Mouse (Mus musculus) hematopoietic stem cell, adult 5-6 weeks (primary cell): ENCODE results near the gene Shisa8. TPM values are rescaled to one million over a fixed set of nuclear protein-coding genes. Genes with fewer than 3 reads are reported as not detected.

Experiments
- ATAC-seq, 2 experiments: fragments of 125-278 bp in 1 of 2; replicated peaks in 1 of 2; 2 replicates each; pipeline ENCODE4 v1.8.0; 2016 to 2017; ENCODE audit warnings: inconsistent platforms in 2 of 2, mild to moderate bottlenecking in 2 of 2, moderate number of reproducible peaks in 2 of 2, low read depth in 1 of 2, moderate TSS enrichment in 1 of 2; ENCODE audit not compliant: low FRiP score in 2 of 2, poor library complexity in 2 of 2, severe bottlenecking in 2 of 2, insufficient read depth in 1 of 2, low TSS enrichment in 1 of 2
- total RNA-seq: library from RNA; stranded (forward); fragments of 172-1452, 232-1000 nt; gene quantifications from 2 replicates; pipeline ENCODE4 v1.2.3, GENCODE M21; 2017

The Shisa8 gene
- total RNA-seq, 1 experiment from 2014 or later, result 9.3 TPM

DNA sequence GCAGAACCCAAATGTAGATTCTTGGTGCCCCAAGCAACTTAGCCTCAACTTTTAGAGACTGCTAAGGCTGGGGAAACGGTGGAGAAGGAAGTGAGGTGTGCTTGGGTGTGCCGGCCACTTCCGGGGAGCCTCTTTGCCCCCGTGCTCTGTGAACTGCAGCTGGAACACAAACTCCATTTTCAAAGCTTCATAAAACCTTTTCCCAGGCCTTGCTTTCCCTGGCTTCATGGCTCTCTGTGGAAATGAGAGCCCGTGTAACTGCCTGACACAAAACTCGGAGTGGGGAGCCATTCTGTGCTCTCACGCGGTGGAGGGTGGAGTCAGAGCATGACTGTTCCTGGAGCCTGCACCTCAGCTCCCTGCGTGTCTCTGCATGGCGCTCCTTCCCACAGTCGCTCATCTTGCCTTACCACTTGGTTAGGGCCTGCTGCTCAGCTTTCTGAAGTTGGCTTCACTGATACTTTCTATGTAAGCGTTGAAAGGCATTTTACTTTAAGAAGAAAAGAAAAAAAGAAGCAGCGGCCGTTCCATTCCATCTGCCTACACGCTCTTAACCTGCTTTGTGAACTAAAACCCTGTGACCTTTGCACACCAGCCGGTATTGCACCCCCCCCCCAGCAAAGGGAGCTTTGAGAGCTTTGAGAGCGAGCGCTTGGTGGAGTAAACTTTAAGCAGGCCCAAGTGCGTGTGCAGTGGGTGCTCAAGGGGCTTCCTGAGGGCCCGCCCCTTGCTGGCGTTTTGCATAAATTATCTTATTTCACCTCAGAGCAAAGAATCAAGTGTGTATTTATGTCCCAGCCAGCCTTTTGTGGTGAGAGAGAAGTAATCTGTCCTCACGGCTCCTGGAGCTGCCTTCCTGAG lies 46.1 kb downstream of the Shisa8 start:
- 0 out of 4 replicates have a peak, but pooled peaks of 1 of the 2 experiments have one; percentile 16 for ATAC-seq

DNA sequence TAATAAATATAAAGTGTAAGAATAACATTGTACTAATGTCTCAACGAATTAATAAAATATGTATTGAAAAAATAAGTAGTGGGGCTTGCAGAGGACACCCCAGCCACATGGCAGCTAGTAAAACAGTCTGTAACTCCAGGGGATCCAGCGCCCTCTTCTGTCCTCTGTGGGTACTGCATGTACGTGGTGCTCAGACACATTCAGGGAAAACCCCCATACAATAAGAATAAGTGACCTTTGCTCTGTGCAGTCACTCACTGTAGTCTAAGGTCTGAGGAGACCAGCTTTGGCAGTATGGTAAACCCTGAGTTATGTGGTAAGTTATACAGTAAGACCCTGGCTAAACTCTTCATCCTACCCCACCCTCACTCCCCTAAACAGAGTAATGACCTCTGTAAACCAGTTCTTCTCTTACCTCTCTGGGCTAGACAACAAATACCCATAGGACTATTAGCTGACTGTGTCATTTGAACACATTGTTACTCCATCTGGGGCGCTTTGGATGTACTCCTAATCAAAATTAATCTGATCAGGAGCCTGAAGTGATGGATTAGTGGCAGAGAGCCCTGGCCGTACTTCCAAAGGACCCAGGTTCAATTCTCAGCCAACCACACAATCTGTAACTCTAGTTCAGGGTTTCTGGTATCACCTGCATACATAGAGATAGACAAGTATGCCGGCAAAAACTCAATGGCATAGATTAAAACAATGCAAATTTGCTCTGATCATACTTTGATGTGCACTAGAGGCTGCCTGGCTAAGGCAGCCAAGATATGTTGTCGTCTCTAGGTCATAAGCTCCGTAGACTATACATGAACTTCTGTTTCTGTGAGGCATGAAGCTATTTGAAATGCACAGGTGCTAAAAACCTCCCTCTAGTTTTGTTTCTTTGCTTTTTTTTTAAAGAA lies 47.0 kb downstream of the Shisa8 start:
- ATAC-seq, result peak; percentile 38 to 56; a peak in 1 of 4 replicates

DNA sequence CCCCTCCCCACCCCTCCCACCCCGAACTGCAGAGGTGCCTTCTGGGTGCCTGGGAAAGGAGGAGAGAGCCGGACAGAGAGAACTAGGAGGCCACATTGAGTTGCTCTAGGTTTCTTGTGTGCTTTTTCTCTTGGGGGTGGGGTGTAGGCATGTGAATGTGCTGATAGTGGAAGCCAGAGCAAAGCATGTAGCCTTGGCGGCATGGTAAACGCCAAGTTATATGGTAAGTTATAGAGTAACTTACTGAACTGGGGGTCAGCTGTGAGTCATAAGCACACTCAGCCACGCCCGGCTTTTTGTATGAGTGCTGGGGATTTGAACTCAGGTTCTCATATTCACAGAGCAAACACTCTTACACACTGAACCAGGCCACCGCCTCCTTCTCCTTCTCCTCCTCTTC lies 48.1 kb downstream of the Shisa8 start:
- ATAC-seq, result no peak

DNA sequence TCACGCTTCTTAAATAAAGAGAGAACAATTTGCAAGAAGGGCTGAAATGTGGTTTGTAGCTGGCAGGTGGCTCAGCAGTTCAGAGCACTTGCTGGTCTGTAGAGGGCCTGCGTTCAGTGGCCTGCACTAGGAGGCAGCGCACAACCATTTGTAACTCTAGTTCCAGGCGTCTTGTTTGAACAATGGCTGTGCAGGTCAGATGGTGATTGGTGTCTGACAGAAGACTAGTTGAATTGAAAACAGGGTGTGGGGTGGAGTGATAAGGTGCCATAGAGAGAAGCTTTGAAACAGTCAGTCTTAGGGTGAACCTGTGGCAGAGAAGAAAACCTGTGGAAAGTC lies 48.6 kb downstream of the Shisa8 start:
- ATAC-seq, result no peak

DNA sequence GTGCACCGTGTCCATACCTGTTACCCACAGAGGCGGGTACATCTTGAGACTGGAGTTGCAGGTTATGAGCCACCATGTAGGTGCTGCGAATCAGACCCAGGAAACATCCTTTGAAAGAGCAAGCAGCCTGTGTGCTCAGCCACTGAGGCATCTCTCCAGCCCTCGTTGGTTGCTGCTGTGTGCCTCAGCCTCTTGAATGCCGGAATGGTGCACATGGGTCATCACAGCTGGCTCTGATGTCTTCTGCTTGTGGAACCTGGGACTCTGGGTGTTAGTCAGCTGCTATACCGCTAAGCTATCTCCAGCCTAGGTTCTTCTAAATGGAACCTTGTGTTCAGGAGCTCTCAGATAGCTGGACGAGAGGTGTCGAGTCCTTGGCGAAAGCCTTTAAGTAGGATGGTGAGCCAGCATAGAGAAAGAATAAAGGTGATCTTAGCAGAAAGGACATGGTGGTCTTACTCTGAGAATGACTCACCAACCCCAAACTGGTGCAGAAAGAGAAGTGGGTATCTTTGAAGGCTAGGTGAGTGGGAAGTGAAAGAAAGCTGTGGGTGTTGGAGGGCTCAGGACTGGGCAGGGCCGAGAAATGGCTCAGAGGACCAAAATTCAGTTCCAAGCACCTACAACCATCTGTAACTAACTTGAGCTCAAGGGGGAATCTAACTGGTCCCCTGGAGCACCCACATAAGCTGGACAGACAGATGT lies 49.1 kb downstream of the Shisa8 start:
- peak in 1 of 2 experiments; percentile 25; a peak in 1 of 4 replicates for ATAC-seq

DNA sequence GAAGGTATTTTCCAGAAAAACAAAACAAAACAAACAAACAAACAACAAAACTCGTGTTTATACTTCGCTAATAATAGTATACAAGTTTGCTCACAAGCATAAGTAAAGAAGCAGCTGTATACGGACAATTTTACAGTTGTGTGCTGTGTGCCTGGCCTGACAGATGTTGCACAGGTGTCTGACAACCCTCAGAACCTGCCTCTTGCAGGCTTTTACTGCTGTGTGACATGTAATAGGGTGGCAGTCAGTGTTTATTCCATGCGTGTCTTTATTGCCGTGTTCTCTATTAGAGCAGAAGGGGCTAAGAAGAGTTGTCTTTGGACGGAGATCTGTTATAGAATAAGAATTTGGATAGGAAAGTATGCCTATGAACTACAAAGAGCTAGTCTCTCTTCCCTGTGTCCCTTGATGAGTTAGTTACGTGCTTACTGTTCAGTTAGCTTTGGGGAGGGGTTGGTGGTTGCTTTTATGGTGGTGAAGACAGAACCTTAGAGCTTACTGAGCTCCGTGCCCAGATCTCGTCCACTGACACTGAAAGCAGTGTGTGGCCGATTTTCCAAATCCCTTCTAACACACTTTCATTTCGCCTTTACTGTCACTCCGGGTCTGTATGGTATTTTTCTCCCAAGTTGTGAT lies 50.5 kb downstream of the Shisa8 start:
- no peak for ATAC-seq

DNA sequence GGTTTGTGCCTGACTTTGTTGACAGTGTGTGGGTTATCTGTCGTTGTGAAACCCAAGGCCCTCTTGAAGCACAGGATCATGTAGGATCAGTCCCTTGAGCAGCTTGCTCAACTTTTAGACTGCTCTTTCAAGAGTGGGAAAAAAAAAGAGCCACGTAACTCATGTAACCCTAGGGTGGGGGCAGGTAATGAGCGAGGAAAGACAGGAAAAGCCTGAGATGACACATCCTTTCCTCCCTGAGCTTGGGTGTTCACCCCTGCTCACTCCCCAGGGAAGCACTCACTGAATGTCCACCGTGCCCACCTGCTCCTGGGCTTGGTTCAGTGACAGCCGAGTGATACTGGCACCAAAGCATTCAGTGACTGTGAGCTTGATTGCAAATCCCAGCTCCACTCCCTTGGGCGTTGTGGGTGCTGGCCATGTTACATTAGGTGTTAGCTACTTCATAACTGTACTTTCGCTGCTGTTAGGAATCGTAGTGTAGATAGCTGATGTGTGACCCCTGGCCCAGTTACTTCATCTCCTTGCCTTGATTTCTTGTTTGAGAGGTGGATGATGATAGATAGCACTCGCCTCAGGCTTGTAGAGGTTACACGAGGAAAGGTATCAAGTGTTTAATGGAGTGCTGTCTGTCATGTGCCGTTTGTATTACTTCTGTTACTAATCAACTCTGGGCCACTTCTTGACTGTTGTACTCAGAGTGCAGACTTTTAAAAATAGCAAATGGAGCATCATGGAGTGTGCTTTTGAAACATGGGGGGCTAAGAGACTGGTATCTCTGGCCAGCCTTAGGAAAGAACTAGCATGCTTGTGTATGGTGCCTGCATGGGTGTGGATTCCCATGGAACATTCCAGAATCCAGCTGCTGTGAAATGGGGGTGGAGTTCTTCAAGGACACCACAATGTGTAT lies 51.6 kb downstream of the Shisa8 start:
- no peak for ATAC-seq

DNA sequence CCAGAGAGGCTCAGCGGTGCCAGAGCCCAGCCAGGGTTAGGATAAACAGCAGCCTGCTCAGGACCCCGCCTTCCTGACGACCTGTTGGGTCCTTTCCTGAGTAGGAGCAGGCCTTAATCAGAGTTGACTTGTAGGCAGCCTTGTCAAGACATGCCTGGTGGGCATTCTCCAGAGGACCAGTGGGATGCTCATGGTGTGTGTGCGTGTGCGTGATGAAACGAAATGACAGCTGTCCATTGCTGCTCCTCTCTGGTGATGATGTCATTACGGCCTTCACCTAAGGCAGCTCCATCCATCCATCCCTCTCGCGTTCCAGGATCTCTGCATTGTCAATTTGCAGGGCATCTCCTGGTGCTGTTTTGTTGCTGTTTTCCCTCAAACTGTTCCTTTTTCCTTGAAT lies 53.1 kb downstream of the Shisa8 start:
- ATAC-seq, result no peak

DNA sequence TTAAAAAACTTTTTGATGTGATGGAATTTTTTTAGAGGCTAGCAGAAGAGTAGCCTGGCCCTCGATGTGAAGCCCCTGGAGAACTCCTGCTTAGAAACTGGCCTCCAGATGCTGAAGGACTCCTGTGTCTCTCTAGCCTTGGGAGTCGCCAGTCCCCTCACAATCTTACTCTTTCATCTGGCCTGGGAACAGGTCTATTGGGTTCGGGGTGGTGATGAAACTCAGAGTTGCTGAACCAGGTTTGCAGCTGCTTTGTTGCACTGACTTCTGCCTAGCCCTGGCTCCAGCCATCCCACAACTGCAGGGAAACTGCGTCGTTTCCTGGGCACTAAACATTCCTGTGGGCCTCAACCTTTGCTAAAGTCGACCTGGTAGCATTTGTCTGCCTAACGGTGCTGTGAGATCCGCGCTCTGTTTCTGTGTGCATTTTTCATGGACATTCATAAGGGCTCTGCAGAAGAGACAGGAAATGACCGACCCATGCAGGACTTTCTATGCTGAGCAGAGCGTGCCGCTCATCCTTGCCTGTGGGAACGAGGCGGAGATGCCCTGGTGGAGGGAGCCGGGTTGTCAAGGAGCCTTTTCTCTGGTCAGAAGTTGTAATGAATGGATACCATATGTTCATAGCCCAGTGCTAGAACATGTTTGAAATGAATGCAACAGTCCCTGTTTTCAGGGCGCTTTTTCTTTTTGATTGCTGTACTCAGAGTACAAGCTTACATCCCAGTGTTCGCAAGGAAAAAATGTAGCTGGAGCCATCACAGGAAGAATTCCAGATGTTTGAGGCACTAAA lies 54.2 kb downstream of the Shisa8 start:
- ATAC-seq, result no peak

DNA sequence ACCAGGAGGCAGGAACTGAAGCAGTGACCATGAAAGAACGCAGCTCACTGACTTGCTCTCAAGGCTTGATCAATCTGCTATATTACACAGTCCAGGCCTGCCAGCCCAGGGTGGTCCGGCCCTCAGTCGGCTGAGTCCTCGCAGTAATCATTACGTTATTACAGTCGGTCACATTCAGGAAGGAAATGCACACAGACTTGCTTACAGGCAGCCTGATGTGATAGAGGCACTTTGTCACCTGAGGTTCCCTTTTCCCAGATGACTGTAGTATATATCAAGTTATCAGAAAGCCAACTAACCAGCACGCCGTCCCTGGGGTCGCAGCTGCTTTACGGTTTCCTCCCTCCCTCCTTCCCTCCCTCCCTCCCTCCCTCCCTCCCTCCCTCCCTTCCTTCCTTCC lies 55.7 kb downstream of the Shisa8 start:
- ATAC-seq, result peak; percentile 85 to 88

DNA sequence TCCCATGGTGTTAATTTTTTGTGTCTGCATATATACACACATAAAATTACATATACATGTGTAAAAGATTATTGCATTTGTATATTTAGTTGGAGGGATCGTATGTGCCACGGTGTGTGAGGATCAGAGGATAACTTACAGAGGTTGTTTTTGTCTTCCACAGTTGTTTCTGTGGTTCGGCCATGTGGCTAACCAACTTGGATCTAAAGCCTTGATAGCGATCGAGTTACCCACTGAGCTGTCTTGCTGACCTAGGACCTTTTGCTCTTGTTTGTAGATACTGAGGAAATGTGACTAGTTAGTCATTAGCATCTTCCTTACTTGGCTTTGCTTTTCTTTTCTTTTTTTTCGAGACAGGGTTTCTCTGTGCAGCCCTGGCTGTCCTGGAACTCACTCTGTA lies 56.3 kb downstream of the Shisa8 start:
- ATAC-seq, result no peak

Other genes with a start within 250 kb of the Shisa8 start
- not detected in 2 replicates for gene 1700029P11Rik, start 232.3 kb downstream of the Shisa8 start, total RNA-seq
- 364 and 390 TPM in 2 replicates for gene Xrcc6, start 225.0 kb downstream of the Shisa8 start, total RNA-seq
- 8.3 and 10.0 TPM in 2 replicates for gene Desi1, start 179.0 kb downstream of the Shisa8 start, total RNA-seq
- gene Snu13, start 165.2 kb downstream of the Shisa8 start, total RNA-seq, result 167 and 205 TPM in 2 replicates
- gene 4930407I10Rik, start 153.7 kb downstream of the Shisa8 start, total RNA-seq, result not detected in 2 replicates
- not detected in 2 replicates for gene Mei1, start 142.8 kb downstream of the Shisa8 start, total RNA-seq
- gene Ccdc134, start 84.9 kb downstream of the Shisa8 start, total RNA-seq, result 15.9 and 20.8 TPM in 2 replicates
- 64.0 and 83.8 TPM in 2 replicates for gene Srebf2, start 65.6 kb downstream of the Shisa8 start, total RNA-seq
- 9.2 and 10.6 TPM in 2 replicates for gene Tnfrsf13c, start 11.6 kb upstream of the Shisa8 start, total RNA-seq
- gene Cenpm, start 31.9 kb upstream of the Shisa8 start, total RNA-seq, result 15.6 and 25.6 TPM in 2 replicates
- not detected in 2 replicates for gene 1500009C09Rik, start 39.6 kb upstream of the Shisa8 start, total RNA-seq
- gene Sept3, start 62.1 kb upstream of the Shisa8 start, total RNA-seq, result 1.1 TPM in 2 replicates
- gene Wbp2nl, start 86.1 kb upstream of the Shisa8 start, total RNA-seq, result not detected in 2 replicates
- gene Naga, start 126.1 kb upstream of the Shisa8 start, total RNA-seq, result 50.2 and 51.1 TPM in 2 replicates
- 8.5 and 13.6 TPM in 2 replicates for gene Pheta2, start 126.1 kb upstream of the Shisa8 start, total RNA-seq
- gene Smdt1, start 126.1 kb upstream of the Shisa8 start, total RNA-seq, result 53.4 and 61.4 TPM in 2 replicates
- gene Ndufa6, start 141.5 kb upstream of the Shisa8 start, total RNA-seq, result 90.5 and 185 TPM in 2 replicates
- 0.10 and 1.1 TPM in 2 replicates for gene Cyp2d22, start 167.4 kb upstream of the Shisa8 start, total RNA-seq
- gene Cyp2d11, start 181.2 kb upstream of the Shisa8 start, total RNA-seq, result not detected in 2 replicates
- gene Cyp2d10, start 194.4 kb upstream of the Shisa8 start, total RNA-seq, result not detected in 2 replicates
- gene Cyp2d9, start 220.6 kb upstream of the Shisa8 start, total RNA-seq, result not detected in 2 replicates